Mouse (Mus musculus): ENCODE measurements around the gene Cd300c.
"Not testable (repeated sequence)": the region's sequence is repeated elsewhere in the genome, so short reads cannot be mapped to it uniquely, and the experiment has no call there.

Gene Cd300c

GRCm38 (mm10) chr11:114968752-114969207 is at the start of gene Cd300c:
Gene Cd300c (minus strand): TSS chr11:114969157.
- DNase-seq, result peak; percentile 72

- not testable (repeated sequence) for DNase-seq
Observed at GRCm38 (mm10) chr11:115016093-115016492, 47.1 kb upstream of the Cd300c start, which contains the start of gene Cd300ld2. Gene Cd300ld2 (minus strand): TSS chr11:115016193.

- DNase-seq, result peak; percentile 43
Observed at GRCm38 (mm10) chr11:115004070-115004469, 35.1 kb upstream of the Cd300c start.

- peak; percentile 24 for DNase-seq
Observed at GRCm38 (mm10) chr11:115001474-115002040, 32.6 kb upstream of the Cd300c start, which contains the start of gene Cd300c2. Gene Cd300c2 (minus strand): TSS chr11:115001880.

- no peak for DNase-seq
Observed at GRCm38 (mm10) chr11:114989793-114990192, 20.8 kb upstream of the Cd300c start, which contains the start of gene Cd300ld. Gene Cd300ld (minus strand): TSS chr11:114989922.

- DNase-seq, result no peak
Observed at GRCm38 (mm10) chr11:114981866-114982265, 12.9 kb upstream of the Cd300c start.

GRCm38 (mm10) chr11:114972726-114973125 is 3.8 kb upstream of the Cd300c start:
- no peak for DNase-seq

GRCm38 (mm10) chr11:114965182-114965828 is 3.7 kb downstream of the Cd300c start:
- DNase-seq, result peak; percentile 33

GRCm38 (mm10) chr11:114960369-114960768 is 8.6 kb downstream of the Cd300c start:
- no peak for DNase-seq

GRCm38 (mm10) chr11:114934144-114934543 is 34.8 kb downstream of the Cd300c start, which contains the start of gene Cd300lb:
Gene Cd300lb (minus strand): TSS chr11:114934386.
- DNase-seq, result no peak

GRCm38 (mm10) chr11:114933591-114933990 is 35.4 kb downstream of the Cd300c start:
- DNase-seq, result no peak

- DNase-seq, result no peak
Observed at GRCm38 (mm10) chr11:114931041-114931440, 37.9 kb downstream of the Cd300c start.

GRCm38 (mm10) chr11:114929581-114929980 is 39.4 kb downstream of the Cd300c start:
- no peak for DNase-seq

- DNase-seq, result no peak
Observed at GRCm38 (mm10) chr11:114923961-114924360, 45.0 kb downstream of the Cd300c start.

GRCm38 (mm10) chr11:114922439-114922838 is 46.5 kb downstream of the Cd300c start:
- no peak for DNase-seq

GRCm38 (mm10) chr11:114917120-114917519 is 51.8 kb downstream of the Cd300c start:
- peak; percentile 38 for DNase-seq

- peak; percentile 27 for DNase-seq
Observed at GRCm38 (mm10) chr11:114914978-114915377, 54.0 kb downstream of the Cd300c start.

- DNase-seq, result peak; percentile 83
Observed at GRCm38 (mm10) chr11:114912847-114913246, 56.1 kb downstream of the Cd300c start.

- not testable (repeated sequence) for DNase-seq
Observed at GRCm38 (mm10) chr11:114909538-114909937, 59.4 kb downstream of the Cd300c start.

- no peak for DNase-seq
Observed at GRCm38 (mm10) chr11:114908086-114908485, 60.9 kb downstream of the Cd300c start.

- DNase-seq, result no peak
Observed at GRCm38 (mm10) chr11:114907567-114907966, 61.4 kb downstream of the Cd300c start.

Data from layer of hippocampus, adult 9-11 months (tissue).